Mouse (Mus musculus) monocyte, adult 5-6 weeks (primary cell): ENCODE measurements around the gene Taok2. TPM values are rescaled to one million over a fixed set of nuclear protein-coding genes. Genes with fewer than 3 reads are reported as not detected.
A peak's percentile ranks its signal among the peaks of the same experiment; 100 is the strongest.

Experiments
- ATAC-seq: fragments of 153-309, 156-312 bp; replicated peaks from 2 replicates; pipeline ENCODE4 v1.8.0; 2017; ENCODE audit warnings: mild to moderate bottlenecking; ENCODE audit not compliant: low TSS enrichment, insufficient number of reproducible peaks, severe bottlenecking, poor library complexity, low FRiP score
- total RNA-seq: library from RNA; stranded (forward); fragments of 200-1000, 200-491, 200-594 nt; gene quantifications from 3 replicates; pipeline ENCODE4 v1.2.3, GENCODE M21; 2017

The Taok2 gene
- total RNA-seq, 1 experiment from 2014 or later: 37.9 TPM

- ATAC-seq: no peak
These were observed 37.4 kb downstream of the Taok2 start, which contains the start of gene Doc2a for GRCm38 (mm10) chr7:126847116-126847420. Doc2a (plus strand) TSS chr7:126847416.

- no peak for ATAC-seq
These were observed 39.0 kb downstream of the Taok2 start for GRCm38 (mm10) chr7:126845516-126845915.

DNA sequence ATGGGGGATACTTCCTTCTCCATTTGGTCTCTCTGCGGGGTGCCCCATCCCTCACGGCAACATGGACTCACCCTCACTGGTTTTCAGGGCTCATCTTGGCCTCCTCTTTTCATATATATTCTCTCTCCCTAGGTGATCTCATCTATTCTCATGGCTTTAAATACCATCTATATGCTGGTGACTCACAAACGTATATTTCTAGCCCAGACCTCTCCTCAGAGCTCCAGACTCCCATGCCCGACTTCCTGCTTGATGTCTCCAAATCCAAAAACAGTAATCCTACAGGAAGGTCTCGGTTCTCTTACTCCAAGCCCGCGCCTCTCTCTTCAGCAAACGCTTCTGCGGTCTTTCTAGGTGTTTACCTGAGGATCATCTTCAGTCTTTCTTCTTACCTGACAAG is 41.2 kb downstream of the Taok2 start:
- ATAC-seq: no peak

DNA sequence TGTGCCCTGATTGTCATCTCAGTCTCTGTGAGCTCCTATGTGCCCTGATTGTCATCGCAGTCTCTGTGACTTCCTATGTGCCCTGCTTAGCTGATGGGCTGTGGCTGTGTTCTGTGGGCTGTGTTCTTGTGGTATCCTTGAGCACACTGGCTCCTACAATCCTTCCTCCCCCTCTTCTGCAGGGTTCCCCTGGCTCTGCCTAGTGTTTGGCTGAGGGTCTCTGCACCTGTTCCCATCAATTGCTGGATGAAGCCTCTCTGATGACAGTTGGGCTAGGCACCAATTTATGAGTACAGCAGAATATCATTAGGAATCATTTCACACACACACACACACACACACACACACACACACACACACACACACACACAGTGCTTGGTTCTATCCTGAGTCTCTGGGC is 51.2 kb downstream of the Taok2 start:
- no peak for ATAC-seq

- ATAC-seq: peak; percentile 88
These were observed 52.4 kb downstream of the Taok2 start for GRCm38 (mm10) chr7:126832036-126832598.

GRCm38 (mm10) chr7:126831539-126831938 is 53.0 kb downstream of the Taok2 start, which contains the start of gene 4930451I11Rik:
4930451I11Rik (minus strand) TSS chr7:126831639.
- no peak; the same call in 1 of the 2 replicates for ATAC-seq

DNA sequence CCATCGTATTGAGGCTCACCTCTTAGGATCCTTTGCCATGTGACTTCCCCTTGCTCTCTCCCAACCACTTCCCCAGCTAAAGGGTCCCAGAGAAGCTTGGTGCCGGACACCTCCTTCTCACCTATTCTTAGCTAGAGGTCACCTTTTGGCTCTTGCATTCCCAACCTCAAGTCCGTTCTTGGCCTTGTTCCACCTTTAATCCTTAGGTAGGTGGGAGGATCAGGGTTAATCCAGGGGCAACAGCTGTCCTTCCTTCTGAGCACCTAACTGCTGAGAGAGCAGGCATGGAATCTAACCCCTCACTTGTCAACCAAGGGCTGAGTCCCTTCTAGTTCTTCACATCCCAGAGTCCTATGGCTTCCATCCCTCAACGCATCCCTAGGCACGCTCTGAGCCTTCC is 58.6 kb downstream of the Taok2 start:
- ATAC-seq: no peak

DNA sequence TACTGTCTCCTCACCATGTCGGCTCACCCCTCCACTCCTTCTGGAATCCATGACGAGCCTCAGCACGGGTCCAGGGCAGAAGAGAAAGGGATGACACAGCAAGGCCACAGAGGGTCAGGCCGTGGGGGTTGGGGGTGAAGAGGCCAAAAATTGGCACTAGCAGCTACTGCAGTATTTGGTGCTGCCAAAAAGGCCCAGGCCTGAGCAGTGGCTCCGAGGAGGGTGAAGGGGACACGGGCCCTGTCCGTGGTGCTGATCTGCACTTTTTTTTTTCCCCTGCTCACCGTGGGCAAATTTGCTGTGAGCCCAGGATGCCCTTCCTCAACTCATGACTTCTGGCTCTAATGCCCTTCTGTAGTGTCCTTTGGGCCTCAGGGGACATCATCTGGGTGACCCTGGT is 59.1 kb downstream of the Taok2 start:
- ATAC-seq: no peak

- no peak for ATAC-seq
These were observed 60.6 kb downstream of the Taok2 start for GRCm38 (mm10) chr7:126823940-126824339.

- ATAC-seq: no peak
These were observed 61.2 kb downstream of the Taok2 start for GRCm38 (mm10) chr7:126823202-126823711.

- no peak for ATAC-seq
These were observed 61.8 kb downstream of the Taok2 start for GRCm38 (mm10) chr7:126822741-126823140.

DNA sequence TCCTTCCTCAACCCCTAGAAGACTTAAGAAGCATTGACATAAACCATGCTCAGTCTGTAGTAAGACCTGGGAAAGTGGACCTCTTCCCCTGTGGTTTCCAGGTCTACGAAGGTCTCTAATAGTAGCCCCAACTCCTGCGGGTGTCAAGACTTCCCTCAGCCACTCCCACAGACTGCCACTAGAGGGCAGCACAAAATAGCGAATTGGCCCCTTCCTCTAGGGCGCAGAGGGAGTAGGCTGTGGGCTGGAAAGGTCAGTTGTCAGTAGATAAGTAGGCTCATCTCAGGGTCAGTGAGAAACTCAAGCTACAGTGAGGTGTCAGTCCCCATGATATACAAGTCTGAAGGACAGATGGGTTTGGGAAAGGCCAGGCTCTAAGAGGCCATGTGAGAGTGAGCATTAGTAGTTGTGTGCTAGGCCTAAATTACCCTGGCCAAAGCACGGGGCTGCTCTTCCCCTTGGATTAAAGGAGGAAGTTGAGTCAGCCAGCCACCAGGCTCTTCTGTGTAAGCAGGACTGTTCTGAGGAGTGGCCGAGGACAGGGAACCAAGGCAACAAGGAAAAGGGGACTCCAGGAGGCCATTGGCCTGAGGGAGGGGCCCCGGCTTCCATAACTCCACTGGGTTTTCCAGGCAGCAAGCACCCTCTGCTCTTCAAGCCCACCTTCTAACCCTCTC is 62.5 kb downstream of the Taok2 start:
- ATAC-seq: peak; percentile 89

- ATAC-seq: no peak
These were observed 65.7 kb downstream of the Taok2 start for GRCm38 (mm10) chr7:126818818-126819217.

- no peak for ATAC-seq
These were observed 66.9 kb downstream of the Taok2 start for GRCm38 (mm10) chr7:126817595-126817994.

GRCm38 (mm10) chr7:126816494-126816893 is 68.0 kb downstream of the Taok2 start:
- ATAC-seq: no peak

DNA sequence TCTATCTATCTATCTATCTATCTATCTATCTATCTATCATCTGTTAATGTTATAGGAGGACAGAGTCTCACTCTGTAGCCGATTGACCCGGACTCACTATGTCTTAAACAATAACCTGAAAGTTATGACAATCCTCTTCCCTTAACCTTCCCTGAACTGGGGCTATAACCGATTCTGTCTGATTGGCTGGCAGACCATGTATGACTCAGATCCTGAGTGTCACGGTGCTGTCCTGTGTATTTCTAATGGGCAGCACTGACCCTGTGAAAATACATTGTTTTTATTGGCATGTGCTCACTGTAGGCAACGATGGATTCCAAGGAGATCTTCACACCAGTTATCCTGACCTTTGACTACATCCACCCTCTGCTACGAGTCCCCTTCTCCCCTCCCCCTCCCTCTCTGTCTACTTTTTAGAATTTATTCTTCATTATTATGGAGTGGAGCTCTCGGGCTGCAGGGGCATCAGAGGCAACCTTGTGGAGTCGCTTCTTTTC is 68.7 kb downstream of the Taok2 start:
- no peak for ATAC-seq

Other genes starting within 250 kb of the Taok2 start
- 37.5 to 42.9 TPM (median 42.9 TPM) in 3 replicates for gene Sgf29, start 235.4 kb downstream of the Taok2 start, total RNA-seq
- 1.2 to 4.9 TPM in 2 of 3 replicates, not detected in the other for gene Sult1a1, start 208.3 kb downstream of the Taok2 start, total RNA-seq
- 68.4 to 80.5 TPM (median 78.3 TPM) in 3 replicates for gene Bola2, start 189.3 kb downstream of the Taok2 start, total RNA-seq
- gene Slx1b, start 188.9 kb downstream of the Taok2 start, total RNA-seq: 3.0 to 6.2 TPM (median 6.1 TPM) in 3 replicates
- gene Coro1a, start 176.9 kb downstream of the Taok2 start, total RNA-seq: 1,450 to 2,051 TPM (median 1,984 TPM) in 3 replicates
- 40.9 to 55.3 TPM (median 48.6 TPM) in 3 replicates for gene Mapk3, start 125.1 kb downstream of the Taok2 start, total RNA-seq
- 18.3 to 26.4 TPM (median 23.7 TPM) in 3 replicates for gene Gdpd3, start 118.4 kb downstream of the Taok2 start, total RNA-seq
- 139 to 175 TPM (median 161 TPM) in 3 replicates for gene Ypel3, start 107.7 kb downstream of the Taok2 start, total RNA-seq
- 2.0 to 3.8 TPM (median 2.2 TPM) in 3 replicates for gene Tbx6, start 103.2 kb downstream of the Taok2 start, total RNA-seq
- gene Ppp4c, start 92.2 kb downstream of the Taok2 start, total RNA-seq: 235 to 253 TPM (median 240 TPM) in 3 replicates
- 12.6 TPM in 1 of 3 replicates, not detected in the others for gene Fam57b, start 87.0 kb downstream of the Taok2 start, total RNA-seq
- gene 4930451I11Rik, start 53.1 kb downstream of the Taok2 start, total RNA-seq: not detected in 3 replicates
- gene Doc2a, start 37.3 kb downstream of the Taok2 start, total RNA-seq: not detected in 3 replicates
- gene Hirip3, start 22.7 kb downstream of the Taok2 start, total RNA-seq: 11.0 to 39.0 TPM (median 11.8 TPM) in 3 replicates
- gene Ino80e, start 22.3 kb downstream of the Taok2 start, total RNA-seq: 19.2 to 46.1 TPM (median 34.5 TPM) in 3 replicates
- gene Tmem219, start 38.2 kb upstream of the Taok2 start, total RNA-seq: 37.3 to 57.4 TPM (median 43.2 TPM) in 3 replicates
- 7.9 to 31.1 TPM (median 16.9 TPM) in 3 replicates for gene Kctd13, start 44.2 kb upstream of the Taok2 start, total RNA-seq
- not detected in 3 replicates for gene Asphd1, start 64.9 kb upstream of the Taok2 start, total RNA-seq
- 0.64 to 3.6 TPM (median 1.3 TPM) in 3 replicates for gene Sez6l2, start 65.9 kb upstream of the Taok2 start, total RNA-seq
- 43.2 to 53.6 TPM (median 43.9 TPM) in 3 replicates for gene Cdipt, start 91.2 kb upstream of the Taok2 start, total RNA-seq
- gene Cdiptos, start 91.4 kb upstream of the Taok2 start, total RNA-seq: 2.8 to 9.8 TPM (median 5.5 TPM) in 3 replicates
- 95.0 to 131 TPM (median 111 TPM) in 3 replicates for gene Mvp, start 129.9 kb upstream of the Taok2 start, total RNA-seq
- 2.9 to 7.8 TPM (median 5.2 TPM) in 3 replicates for gene Pagr1b, start 131.8 kb upstream of the Taok2 start, total RNA-seq
- 3.8 to 52.6 TPM (median 4.4 TPM) in 3 replicates for gene Pagr1a, start 132.6 kb upstream of the Taok2 start, total RNA-seq
- 6.4 to 36.5 TPM (median 36.3 TPM) in 3 replicates for gene Gm42742, start 136.4 kb upstream of the Taok2 start, total RNA-seq
- not detected in 3 replicates for gene Prrt2, start 136.5 kb upstream of the Taok2 start, total RNA-seq
- 16.7 to 36.3 TPM (median 30.1 TPM) in 3 replicates for gene Maz, start 142.3 kb upstream of the Taok2 start, total RNA-seq
- gene Kif22, start 157.8 kb upstream of the Taok2 start, total RNA-seq: 0.85 to 3.7 TPM (median 0.97 TPM) in 3 replicates
- gene Zg16, start 202.6 kb upstream of the Taok2 start, total RNA-seq: not detected in 3 replicates
- 34.3 to 52.4 TPM (median 39.3 TPM) in 3 replicates for gene AI467606, start 206.7 kb upstream of the Taok2 start, total RNA-seq
- 5.1 to 16.1 TPM (median 9.1 TPM) in 3 replicates for gene Qprt, start 237.5 kb upstream of the Taok2 start, total RNA-seq